Mouse (Mus musculus): ENCODE data around the gene Trim7.

DNA sequence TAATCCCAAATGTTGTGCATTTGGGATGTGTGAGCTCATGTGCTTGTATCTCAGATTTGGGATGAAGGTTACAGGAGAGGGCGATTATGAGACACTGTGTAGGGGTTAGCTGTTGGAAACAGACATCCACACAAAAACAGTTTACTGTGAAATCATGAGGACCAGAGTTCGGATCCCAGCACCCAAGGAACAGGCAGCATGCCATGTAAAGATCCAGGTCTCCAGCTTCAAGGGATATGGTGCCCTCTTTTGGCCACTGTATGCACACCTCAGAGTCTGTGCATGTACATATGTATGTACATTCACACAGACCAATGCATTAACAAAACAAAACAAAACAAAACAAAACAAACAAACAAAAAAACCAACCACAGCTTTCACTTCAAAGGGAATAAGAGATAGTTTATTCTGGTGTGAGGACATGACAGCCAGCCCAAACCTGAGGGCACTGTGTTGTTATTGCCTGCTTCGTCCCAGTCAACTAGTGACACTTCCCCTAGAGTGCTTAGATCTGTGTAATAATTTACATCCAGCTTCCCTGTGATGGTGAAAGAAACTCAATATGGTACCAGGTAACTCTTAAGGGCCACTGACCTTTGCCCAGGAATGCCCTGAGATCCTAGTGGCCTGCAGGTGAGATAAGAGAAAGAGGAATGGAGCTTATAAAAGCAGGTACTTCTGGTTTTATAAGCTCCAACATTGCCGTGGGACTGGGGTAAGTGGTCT is 25.5 kb downstream of the Trim7 start:
- no peak for TF ChIP-seq MYOG (IDR thresholded peaks at IDR 0.05; ENCODE audit: control insufficient read depth, extremely low read depth, insufficient read length)
- TF ChIP-seq CTCF (IDR thresholded peaks at IDR 0.05; ENCODE audit: control insufficient read depth, insufficient read depth, insufficient read length) = no peak
- no peak for TF ChIP-seq USF1 (IDR thresholded peaks at IDR 0.05; ENCODE audit: low read depth)
- TF ChIP-seq CEBPB (IDR thresholded peaks at IDR 0.05; ENCODE audit: low read depth) = no peak
- peak; percentile 25 for TF ChIP-seq MAX (IDR thresholded peaks at IDR 0.05)
- TF ChIP-seq MYOD1 (IDR thresholded peaks at IDR 0.05; ENCODE audit: control insufficient read depth, insufficient read length, low read depth) = no peak

Measured in C2C12 (cell line).